In genomic region chr2:37925413-37926132, GRCm38 (mm10) we compare ENCODE assay signal across 8 mouse cellular contexts.
A peak's percentile ranks its signal among the peaks of the same experiment; 100 is the strongest.
DNase-seq lines count a peak whose midpoint lies in the region; ATAC-seq and TF ChIP-seq lines count a peak whose summit lies in the region.
"Had no signal": no experiment of that assay in that cellular context is flagged by ENCODE, and none has a peak within 500 bp of the region (broad histone marks: within the 10 kb centered on the region; RNA-seq: fewer than 3 reads in every experiment).

No protein-coding gene starts in this region.

- POLR2A ChIA-PET in Patski (lab: Charles Lee) = interaction anchor here (1.4 kb wide), 1 partner anchor 104 kb away, joined by 4 read pairs; no protein-coding TSS in a partner anchor

- no peak for ATAC-seq in Patski

- no peaks in the 10 kb centered on the region; the same call in 1 of the 2 replicates for H3K4me1 ChIP-seq in E14TG2a.4 (replicated peaks; ENCODE audit: low read depth, low read length)
- no peaks in the 10 kb centered on the region for H3K4me1 ChIP-seq in embryonic fibroblast, embryonic 13.5 days (ENCODE audit: control insufficient read depth, insufficient read depth, low read length)

- H3K27ac ChIP-seq in embryonic fibroblast, embryonic 13.5 days (ENCODE audit: insufficient read depth, low read length) = no peak overlapping the region
- H3K27ac ChIP-seq: limb, embryonic 12.5 days had no signal

- H3K27me3 ChIP-seq in E14TG2a.4 (ENCODE audit: insufficient read depth, low read length) = no peaks in the 10 kb centered on the region
- H3K27me3 ChIP-seq in Patski = no peaks in the 10 kb centered on the region
- H3K27me3 ChIP-seq: limb, embryonic 12.5 days had no signal

- no peak for TF ChIP-seq POLR2A in embryonic fibroblast, embryonic 13.5 days (IDR thresholded peaks at IDR 0.05; ENCODE audit: low read depth, low read length)

- CTCF ChIA-PET in Patski (lab: Charles Lee) = interaction anchor here (0.8 to 1.5 kb wide), 7 partner anchors 10 to 504 kb away, joined by 3 to 5 read pairs (median 3); no protein-coding TSS in a partner anchor

- TF ChIP-seq CTCF in E14TG2a.4 (conservative IDR thresholded peaks at IDR 0.05; ENCODE audit: low read length) = peak; percentile 44
- peak; percentile 89 for TF ChIP-seq CTCF in Patski (IDR thresholded peaks at IDR 0.05)
- peak; percentile 68; the same call in 1 of the 2 replicates for TF ChIP-seq CTCF in embryonic fibroblast, embryonic 13.5 days (IDR thresholded peaks at IDR 0.05; ENCODE audit: borderline replicate concordance, insufficient read depth, low read length)

- no peaks in the 10 kb centered on the region for H3K36me3 ChIP-seq in E14TG2a.4 (ENCODE audit: insufficient read depth, low read length)
- H3K36me3 ChIP-seq: limb, embryonic 12.5 days had no signal

- peak; percentile 32 to 60 for DNase-seq in left cerebral cortex, postnatal 10 days (ENCODE audit: extremely low spot score in 1 of 2, low spot score in 2 of 2)
- DNase-seq in left cerebral cortex, adult 8-10 months (ENCODE audit: low spot score in 2 of 2) = no peak
- no peak for DNase-seq in Patski (ENCODE audit: low read depth, low spot score)
- peak; percentile 39 to 83 for DNase-seq in kidney, postnatal 36 days
- peak; percentile 82 for DNase-seq in retina, embryonic 14.5 days (ENCODE audit: low spot score)

- H3K9me3 ChIP-seq in E14TG2a.4 (ENCODE audit: low read length) = no peaks in the 10 kb centered on the region
- H3K9me3 ChIP-seq: limb, embryonic 12.5 days had no signal

- in situ Hi-C loops in Patski (cut with MboI; ENCODE audit: low pct_unique_long_range_greater_than_20kb) = no loop called here

- intact Hi-C loops in left cerebral cortex, postnatal 10 days (cut with DNase I) = loop anchor here (5.0 to 10.0 kb wide), 3 partner anchors 111 to 659 kb away; no protein-coding TSS in a partner anchor

- H3K4me3 ChIP-seq in E14TG2a.4 (replicated peaks; ENCODE audit: low read length) = no peak overlapping the region
- no peak overlapping the region for H3K4me3 ChIP-seq in embryonic fibroblast, embryonic 13.5 days (ENCODE audit: insufficient read depth, low read length)
- H3K4me3 ChIP-seq: limb, embryonic 12.5 days had no signal

Comparison
In these comparisons a context has a peak if more than half of its experiments do, and no peak if none do; other contexts are left out.
1. DNase-seq: peak in left cerebral cortex, postnatal 10 days (2 of 2), kidney, postnatal 36 days (2 of 2) and retina, embryonic 14.5 days (single experiment); none in left cerebral cortex, adult 8-10 months (0 of 2) and Patski (single experiment).
2. Peak in every context shown above with its lines, with median percentiles within 50 percentile points of each other: CTCF ChIP-seq.